Mouse (Mus musculus) MEL (cell line): ENCODE measurements around the gene Otogl.

ENCODE experiments used
- ELF1 ChIP-seq: IDR thresholded peaks from 2 replicates; pipeline ENCODE4 v1.6.1; 2014; ENCODE audit warnings: low read depth, mild to moderate bottlenecking, inconsistent platforms, low read length, improper control_type of control experiment, moderate library complexity
- ETS1 ChIP-seq: IDR thresholded peaks from 2 replicates; pipeline ENCODE4 v1.6.1; 2012; ENCODE audit warnings: low read depth, mild to moderate bottlenecking, inconsistent platforms, low read length, improper control_type of control experiment, moderate library complexity
- GABPA ChIP-seq: IDR thresholded peaks from 2 replicates; pipeline ENCODE4 v1.6.1; 2012; ENCODE audit warnings: low read depth, mild to moderate bottlenecking, inconsistent platforms, low read length, improper control_type of control experiment, moderate library complexity
- MAX ChIP-seq: IDR thresholded peaks from 2 replicates; pipeline ENCODE4 v1.6.1; 2011; ENCODE audit warnings: low read length, improper control_type of control experiment
- MAZ ChIP-seq: IDR thresholded peaks from 2 replicates; pipeline ENCODE4 v1.6.1; 2012; ENCODE audit warnings: low read depth, mild to moderate bottlenecking, inconsistent platforms, low read length, improper control_type of control experiment
- MEF2A ChIP-seq: IDR thresholded peaks from 2 replicates; pipeline ENCODE4 v1.6.1; 2014; ENCODE audit warnings: low read depth, mild to moderate bottlenecking, inconsistent platforms, low read length, improper control_type of control experiment; ENCODE audit not compliant: poor library complexity, insufficient replicate concordance, severe bottlenecking; ENCODE audit errors: extremely low read depth
- POLR2A ChIP-seq, 2 experiments: IDR thresholded peaks; 2 replicates each; pipeline ENCODE4 v1.6.1; 2011 to 2012; ENCODE audit warnings: low read length in 2 of 2, mild to moderate bottlenecking in 2 of 2, control low read depth in 1 of 2, improper control_type of control experiment in 1 of 2, low read depth in 1 of 2, moderate library complexity in 1 of 2; ENCODE audit not compliant: control insufficient read depth in 1 of 2, insufficient read depth in 1 of 2, poor library complexity in 1 of 2
- POLR2AphosphoS5 ChIP-seq: IDR thresholded peaks from 2 replicates; pipeline ENCODE4 v1.6.1; 2012; ENCODE audit warnings: low read depth, borderline replicate concordance, mild to moderate bottlenecking, inconsistent platforms, low read length, moderate library complexity, mixed read lengths
- RCOR1 ChIP-seq: IDR thresholded peaks from 2 replicates; pipeline ENCODE4 v1.6.1; 2012; ENCODE audit warnings: low read depth, mild to moderate bottlenecking, inconsistent platforms, low read length, improper control_type of control experiment

DNA sequence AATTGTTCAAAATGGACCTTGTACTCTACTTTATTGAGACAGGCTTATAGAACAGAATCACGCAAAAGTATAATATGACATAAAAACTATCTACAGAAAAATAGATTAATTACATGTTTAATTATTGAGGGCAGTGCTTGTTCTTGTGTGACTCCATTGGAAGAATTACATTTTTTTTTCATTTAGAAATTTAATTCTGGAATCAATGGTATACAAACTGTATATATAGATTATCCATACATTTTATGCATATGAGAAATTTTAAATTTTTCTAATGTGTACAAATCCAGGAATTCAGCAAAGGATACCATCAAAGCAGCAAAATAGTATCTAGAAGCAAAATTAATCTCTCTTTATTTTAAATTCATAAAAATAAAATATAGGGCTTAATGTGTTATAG, 67.0 kb downstream of the Otogl start:
- no peak for TF ChIP-seq POLR2A (IDR thresholded peaks at IDR 0.05; ENCODE audit: control insufficient read depth in 1 of 2, insufficient read depth in 1 of 2, low read depth in 1 of 2, low read length in 2 of 2, poor library complexity in 1 of 2)
- TF ChIP-seq ETS1: no peak
- no peak for TF ChIP-seq ELF1
- TF ChIP-seq RCOR1: no peak
- no peak for TF ChIP-seq MAZ
- TF ChIP-seq GABPA: no peak
- no peak for TF ChIP-seq POLR2AphosphoS5
- TF ChIP-seq MEF2A: no peak
- no peak for TF ChIP-seq MAX
